Mouse (Mus musculus) cerebellum, postnatal 14 days (tissue): ENCODE measurements around the gene Ramp1.
A peak's percentile ranks its signal among the peaks of the same experiment; 100 is the strongest.

ENCODE experiments used
- DNase-seq, 2 experiments: peaks; one replicate each; pipeline ENCODE4 v3.0.0; 2021; ENCODE audit warnings: mixed read lengths in 2 of 2

The Ramp1 gene

DNA sequence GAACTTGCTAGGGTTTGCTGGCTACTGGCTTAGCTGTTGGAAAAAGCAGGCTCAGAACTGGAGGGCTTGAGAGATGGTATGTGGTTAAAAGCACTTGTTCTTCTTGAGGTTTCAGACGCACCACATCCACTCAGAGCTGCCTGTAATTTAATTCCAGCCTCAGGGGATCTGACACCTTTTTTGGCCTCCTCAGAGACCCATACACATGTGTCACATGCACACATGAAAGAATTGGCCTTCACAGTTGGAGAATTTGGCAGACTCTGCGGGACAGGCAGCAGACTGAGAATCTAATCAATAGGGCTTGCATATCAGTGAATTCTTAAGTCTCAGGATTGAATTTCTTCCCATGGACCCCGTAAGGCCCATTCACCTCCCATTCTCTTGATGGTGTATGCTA, 21.5 kb downstream of the Ramp1 start:
- DNase-seq = no peak

DNA sequence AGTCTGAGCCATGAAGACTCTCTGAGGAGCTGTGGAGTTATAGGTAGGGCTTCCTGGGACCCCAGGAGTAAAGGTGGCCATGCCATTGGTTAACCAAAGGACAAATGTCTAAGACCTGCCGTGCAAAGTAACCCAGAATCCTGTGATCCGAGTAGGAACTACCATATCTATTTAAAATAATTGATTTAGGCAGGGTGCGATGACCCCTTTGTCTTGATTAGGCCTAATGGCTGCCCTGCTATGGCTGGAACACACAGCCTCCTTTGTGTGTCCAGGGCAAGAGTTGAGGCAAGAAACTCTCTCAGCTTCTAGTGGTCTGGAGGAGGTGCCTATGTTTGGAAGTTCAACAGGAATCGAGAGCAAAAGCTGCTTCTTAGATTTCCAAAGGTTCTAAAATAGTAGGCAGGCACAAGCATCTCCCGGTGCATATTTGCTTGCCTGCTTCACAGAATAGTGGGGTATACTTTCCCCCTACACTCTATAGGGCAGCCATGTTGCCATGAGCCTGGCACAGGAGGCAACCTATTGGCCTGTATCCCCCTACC, 24.7 kb downstream of the Ramp1 start:
- DNase-seq = no peak

DNA sequence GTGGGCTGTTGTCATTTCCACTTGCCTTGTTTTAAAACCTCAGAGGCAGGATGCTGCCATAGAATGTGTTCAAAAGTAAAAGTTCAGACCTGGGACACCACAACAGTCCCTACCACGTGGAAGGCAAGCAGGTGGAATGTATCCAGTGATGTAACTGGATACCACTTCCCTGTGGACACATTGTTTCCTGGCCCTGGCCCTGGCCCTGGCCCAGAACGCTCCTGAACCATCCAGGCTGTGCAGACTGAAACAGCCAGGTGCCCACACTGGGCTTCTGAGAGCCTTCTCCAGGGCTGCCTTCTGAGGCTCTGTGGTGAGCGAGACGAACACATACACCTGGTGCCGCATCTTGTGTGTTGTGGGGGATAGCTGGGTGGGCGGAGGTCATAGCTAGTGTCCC, 26.0 kb downstream of the Ramp1 start:
- no peak for DNase-seq

DNA sequence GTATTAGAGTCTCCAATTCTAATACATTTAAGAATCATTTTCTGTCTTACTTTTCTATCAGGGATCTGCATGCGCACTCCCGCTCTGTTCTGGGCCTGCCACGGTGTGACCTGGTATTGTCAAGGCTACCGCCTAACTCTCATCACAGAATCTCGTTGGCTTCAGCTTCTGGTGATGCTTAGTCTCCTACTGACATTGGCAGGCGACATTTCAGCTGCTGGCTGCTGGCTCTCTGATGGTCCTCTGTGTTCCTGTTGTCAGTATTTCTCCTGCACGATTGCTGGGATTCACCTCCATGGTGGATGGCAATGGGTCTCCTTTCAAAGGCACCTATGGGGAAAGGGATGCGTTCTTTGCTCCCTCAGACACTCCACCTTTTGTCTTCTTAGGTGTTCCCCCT, 26.7 kb downstream of the Ramp1 start:
- DNase-seq = peak; percentile 30 to 31

GRCm38 (mm10) chr1:91206873-91207272, 27.3 kb downstream of the Ramp1 start:
- no peak for DNase-seq

GRCm38 (mm10) chr1:91207334-91208074, 27.9 kb downstream of the Ramp1 start:
- DNase-seq = peak; percentile 34 to 54

DNA sequence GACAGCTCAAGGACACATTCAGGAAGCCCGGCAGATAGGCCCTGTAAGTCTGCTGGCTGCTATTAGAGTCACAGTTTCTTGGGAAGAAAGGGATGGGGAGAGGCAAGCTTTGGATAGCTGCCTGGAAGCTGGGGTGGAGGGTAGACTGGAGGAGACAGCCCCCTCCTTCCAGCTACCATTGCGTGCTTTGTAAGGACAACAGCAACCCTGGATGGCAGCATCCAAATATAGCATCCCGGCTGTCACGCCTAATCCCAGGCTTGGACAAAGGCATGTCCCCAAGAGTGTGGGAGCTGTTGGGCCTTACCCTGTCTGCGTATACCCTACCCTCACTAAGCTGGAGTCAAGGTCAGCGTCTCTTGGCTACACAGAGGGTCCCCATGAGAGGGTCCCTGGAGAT, 29.7 kb downstream of the Ramp1 start:
- DNase-seq = peak; percentile 42 to 56

- DNase-seq = peak; percentile 62 to 69
Observed at GRCm38 (mm10) chr1:91209785-91210184, 30.2 kb downstream of the Ramp1 start.

DNA sequence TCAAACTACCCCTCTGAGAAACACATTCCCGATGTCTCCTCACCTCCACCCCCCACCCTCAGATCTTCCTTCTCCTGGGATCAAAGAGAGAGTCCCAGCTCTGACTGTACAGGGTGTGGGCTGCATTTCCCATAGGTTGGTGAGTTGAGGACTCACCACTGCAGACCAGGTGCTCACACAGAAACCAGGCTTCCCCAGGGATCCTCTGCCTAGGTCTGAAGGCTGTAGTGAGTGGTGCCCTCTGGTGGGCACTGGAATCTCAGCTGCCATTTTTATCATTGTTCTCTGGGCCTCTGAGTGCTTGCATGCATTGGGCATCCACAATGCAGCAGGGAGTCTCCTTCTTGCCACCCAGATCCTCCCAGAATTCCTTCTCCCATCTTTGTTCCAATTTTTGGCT, 31.5 kb downstream of the Ramp1 start:
- DNase-seq = peak; percentile 67 to 75

DNA sequence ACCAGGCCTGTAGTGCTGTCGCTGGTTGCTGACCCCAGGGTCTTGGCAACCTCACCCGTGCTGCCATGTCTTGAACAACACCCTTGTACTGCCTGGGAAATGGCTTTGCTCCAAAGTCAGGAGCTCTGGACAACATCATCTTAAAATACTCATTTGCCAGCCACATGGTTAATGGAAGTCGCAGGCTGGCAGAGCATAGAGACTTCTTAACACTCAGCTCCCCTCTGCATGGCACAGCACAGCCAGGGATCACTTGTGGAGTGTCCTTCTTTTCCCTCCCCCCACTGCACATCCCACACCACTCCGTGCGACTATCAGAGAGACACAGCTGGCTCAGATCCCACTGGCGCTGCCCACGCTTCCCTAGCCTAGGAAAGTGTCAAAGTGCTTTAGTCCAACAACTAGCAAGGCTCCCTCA, 32.0 kb downstream of the Ramp1 start:
- DNase-seq = peak; percentile 27 to 35

DNA sequence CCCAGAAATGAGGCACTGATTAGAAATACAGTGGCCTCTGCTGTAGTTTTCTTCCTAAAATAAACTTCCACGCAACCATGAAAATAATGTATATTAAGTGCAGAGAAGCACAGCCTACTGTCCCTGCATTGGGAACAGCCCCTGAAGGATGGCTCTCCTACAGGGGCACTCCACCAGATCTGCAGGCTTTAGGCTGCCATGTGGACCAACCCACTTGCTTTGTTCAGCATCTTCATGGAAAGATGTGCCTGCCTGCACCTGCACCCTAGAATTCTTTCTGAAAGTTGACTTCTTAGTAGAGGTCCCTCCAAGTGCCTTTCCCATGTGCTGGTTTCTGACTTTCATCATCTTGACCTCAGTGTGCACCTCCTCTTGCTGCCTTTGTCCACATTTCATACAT, 35.6 kb downstream of the Ramp1 start:
- DNase-seq = no peak

DNA sequence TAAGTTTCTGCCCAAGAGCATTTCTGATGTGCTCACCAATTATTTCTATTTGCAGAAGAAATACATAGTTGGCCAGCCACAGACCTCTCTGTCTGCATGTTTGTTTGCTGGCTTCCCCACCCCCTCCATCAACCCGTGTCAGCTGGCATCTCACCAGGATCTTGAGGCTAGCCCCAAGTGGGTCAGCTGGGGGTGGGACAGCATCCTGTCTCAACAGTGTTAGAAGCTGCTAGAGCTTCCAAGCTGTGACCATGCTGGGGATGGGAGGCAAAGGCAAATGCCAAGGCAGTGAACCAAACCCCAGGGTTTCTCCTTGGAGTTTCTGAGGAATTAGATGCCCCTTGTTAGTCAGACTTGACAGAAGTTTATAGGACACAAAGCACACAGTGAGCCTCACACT, 36.4 kb downstream of the Ramp1 start:
- peak; percentile 31 to 35 for DNase-seq

GRCm38 (mm10) chr1:91216504-91217267, 37.1 kb downstream of the Ramp1 start:
- peak in 1 of 2 experiments; percentile 24 for DNase-seq

- no peak for DNase-seq
Observed at GRCm38 (mm10) chr1:91219641-91220321, 40.2 kb downstream of the Ramp1 start.

GRCm38 (mm10) chr1:91220322-91220672, 40.7 kb downstream of the Ramp1 start:
- DNase-seq = no peak

DNA sequence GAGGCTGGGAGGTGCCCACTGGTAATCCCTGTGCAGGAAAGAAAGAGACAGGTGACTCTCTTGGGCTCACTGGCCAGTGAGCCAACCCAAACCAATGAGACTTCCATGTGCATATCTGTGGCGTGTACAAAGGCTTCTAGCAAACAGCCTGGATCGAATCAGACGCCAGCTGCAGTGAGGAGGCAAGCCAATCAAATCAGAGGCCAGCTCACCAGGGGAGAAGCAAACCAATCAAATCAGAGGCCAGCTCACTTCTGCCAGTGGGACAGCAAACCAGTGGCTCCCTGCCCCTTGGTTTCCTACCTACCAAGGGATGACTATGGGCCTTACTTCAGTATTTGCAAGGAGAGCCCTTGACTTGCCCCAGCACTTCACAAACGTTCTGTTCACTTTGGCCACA, 46.9 kb downstream of the Ramp1 start:
- DNase-seq = no peak

GRCm38 (mm10) chr1:91227381-91228054, 47.9 kb downstream of the Ramp1 start:
- no peak for DNase-seq

GRCm38 (mm10) chr1:91231142-91231541, 51.5 kb downstream of the Ramp1 start:
- no peak for DNase-seq

DNA sequence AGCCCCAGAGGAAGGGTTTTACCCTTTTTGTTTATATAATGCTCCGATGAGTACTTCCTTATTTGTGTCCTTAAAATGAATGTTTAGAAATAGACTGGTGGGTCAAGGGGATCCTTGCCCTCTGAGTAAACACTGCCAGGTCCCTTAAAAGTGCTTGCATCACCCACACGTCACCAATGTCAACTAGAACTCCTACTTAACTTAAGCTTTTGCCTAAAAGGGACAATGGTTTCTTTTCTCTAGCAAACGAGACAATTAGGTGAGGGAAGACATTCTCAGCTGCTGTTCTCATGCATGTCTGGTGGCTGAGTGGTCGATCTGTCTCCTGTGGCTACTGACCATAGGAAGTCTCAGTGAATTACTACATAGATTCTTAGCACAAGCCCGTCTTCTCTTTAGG, 52.3 kb downstream of the Ramp1 start:
- no peak for DNase-seq

- no peak for DNase-seq
Observed at GRCm38 (mm10) chr1:91235395-91235794, 55.8 kb downstream of the Ramp1 start.

DNA sequence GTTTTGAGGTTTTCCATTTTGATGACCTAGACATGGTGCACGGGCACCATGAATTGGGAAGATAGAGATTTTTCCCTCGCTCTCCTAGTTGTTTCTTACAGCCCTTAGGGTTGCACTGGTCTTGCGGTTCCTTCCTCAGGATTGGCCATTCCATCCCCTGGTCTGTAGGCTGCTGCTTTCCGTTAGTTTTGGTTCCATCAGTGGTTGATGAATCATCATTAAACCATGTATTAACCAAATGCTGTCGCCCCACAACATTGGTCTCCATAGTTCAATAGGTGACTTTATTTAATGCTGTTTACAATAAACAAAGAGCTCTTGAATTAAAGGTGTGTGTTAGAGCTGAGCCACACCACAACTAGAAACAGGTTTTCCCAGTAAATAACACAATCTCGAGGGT, 58.1 kb downstream of the Ramp1 start:
- no peak for DNase-seq

- DNase-seq = peak; percentile 65 to 68
Observed at GRCm38 (mm10) chr1:91239112-91239511, 59.5 kb downstream of the Ramp1 start.

DNA sequence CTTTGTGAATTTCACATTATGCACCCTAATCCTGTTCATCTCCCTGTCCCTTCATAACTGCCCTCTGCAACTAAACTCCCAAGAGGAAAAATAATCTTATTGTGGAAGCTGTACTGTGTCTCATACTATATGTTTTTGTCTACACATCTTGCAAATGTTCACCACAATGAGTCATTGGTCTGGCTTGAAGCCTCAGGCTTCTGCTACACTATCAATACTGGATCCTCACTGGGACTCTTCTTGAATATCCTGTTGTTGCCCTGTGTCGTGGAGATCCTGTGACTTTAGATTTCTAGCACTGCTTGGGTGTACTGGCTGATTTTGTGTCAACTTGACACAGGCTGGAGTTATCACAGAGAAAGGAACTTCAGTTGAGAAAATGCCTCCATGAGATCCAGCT, 60.2 kb downstream of the Ramp1 start:
- DNase-seq = no peak
